ENCODE assay signal across 8 mouse cellular contexts in genomic region chr2:160880453-160881195, GRCm38 (mm10). TPM values are rescaled to one million over a fixed set of nuclear protein-coding genes. Genes with fewer than 3 reads are reported as not detected.
DNase-seq lines count a peak whose midpoint lies in the region; ATAC-seq lines count a peak whose summit lies in the region.

Gene Lpin3 (plus strand): TSS chr2:160880670.

- H3K9me3 ChIP-seq in megakaryocyte, embryonic 14.5 days, result peaks cover 16% of the 10 kb centered on the region; the same call in 1 of the 2 replicates

- H3K4me3 ChIP-seq in megakaryocyte, embryonic 14.5 days (replicated peaks), result peak within 1 kb of the TSS; percentile 19

- H3K36me3 ChIP-seq in megakaryocyte, embryonic 14.5 days (replicated peaks; ENCODE audit: low read length), result no peaks in the 10 kb centered on the region

- no peak for ATAC-seq in megakaryocyte, adult 5-6 weeks (ENCODE audit: poor library complexity, severe bottlenecking)

- peak; percentile 52 for DNase-seq in brain, adult 2 months (ENCODE audit: low read depth, low spot score)
- peak; percentile 66 for DNase-seq in kidney, adult 9 months
- peak; percentile 17 for DNase-seq in right cerebral cortex, postnatal 4 days
- DNase-seq in thymus, postnatal 10 days (ENCODE audit: low spot score in 2 of 2), result no peak
- DNase-seq in left cerebral cortex, postnatal 10 days (ENCODE audit: extremely low spot score in 1 of 2, low spot score in 2 of 2), result no peak
- DNase-seq in thymus, postnatal 36 days, result no peak

- peaks cover 25% of the 10 kb centered on the region for H3K27me3 ChIP-seq in megakaryocyte, embryonic 14.5 days (replicated peaks)

- peaks cover 29% of the 10 kb centered on the region for H3K4me1 ChIP-seq in megakaryocyte, embryonic 14.5 days

- intact Hi-C loops in left cerebral cortex, postnatal 10 days (cut with DNase I), result loop anchor here (10.0 kb wide), 1 partner anchor 116 kb away; no protein-coding TSS in a partner anchor

RNA-seq across cellular contexts. Expression of gene Lpin3, which starts in this region (rescaled TPM):
- polyA plus RNA-seq in megakaryocyte, embryonic 14.5 days (2012; ENCODE audit: insufficient read depth, low replicate concordance), result not detected in 2 replicates
- total RNA-seq in megakaryocyte, adult 5-6 weeks (2015), result not detected in 2 replicates
- not detected in 2 replicates for total RNA-seq in megakaryocyte, adult 5-6 weeks (2017)
- under 1 TPM; 0.34 to 0.36 TPM for total RNA-seq in left cerebral cortex, postnatal 10 days (2021)

Comparison
In these comparisons a context has a peak if more than half of its experiments do, and no peak if none do; other contexts are left out.
1. DNase-seq: peak in brain, adult 2 months (single experiment), kidney, adult 9 months (single experiment) and right cerebral cortex, postnatal 4 days (single experiment); none in thymus, postnatal 10 days (0 of 2), left cerebral cortex, postnatal 10 days (0 of 2) and thymus, postnatal 36 days (0 of 2).